Mouse (Mus musculus): Measurements from ENCODE around the gene Zfp91. TPM values are rescaled to one million over a fixed set of nuclear protein-coding genes. Genes with fewer than 3 reads are reported as not detected.

The Zfp91 gene
- 11.5 and 13.4 TPM in 2 replicates for polyA plus RNA-seq (2016; fragmentation: Nextera tagmentation; extraction: Ambion mirVana)

- no peaks in the 10 kb centered on the region for H3K9me3 ChIP-seq
- DNase-seq (ENCODE audit: low spot score) = peak; percentile 98
- no peaks in the 10 kb centered on the region for H3K36me3 ChIP-seq
- H3K4me1 ChIP-seq = 0 out of 2 replicates have a peak, but pooled peaks cover 4% of the 10 kb centered on the region
- peak within 1 kb of the TSS; percentile 94 for H3K4me3 ChIP-seq
- under 1% methylated on average over 67 of the region's 76 CpGs for WGBS
- no peaks in the 10 kb centered on the region for H3K27me3 ChIP-seq (ENCODE audit: insufficient read depth, poor library complexity, severe bottlenecking)
- peak within 1 kb of the TSS; percentile 99 for H3K27ac ChIP-seq
Observed at GRCm38 (mm10) chr19:12795511-12796327, at the start of gene Zfp91, which contains the start of gene Lpxn. Gene Zfp91, minus strand, starts transcription at chr19:12796126. Gene Lpxn, plus strand, starts transcription at chr19:12796193.

GRCm38 (mm10) chr19:12838507-12838906 is 42.6 kb upstream of the Zfp91 start:
- no peaks in the 10 kb centered on the region for H3K36me3 ChIP-seq
- no peaks in the 10 kb centered on the region for H3K27me3 ChIP-seq (ENCODE audit: insufficient read depth, poor library complexity, severe bottlenecking)
- no peaks in the 10 kb centered on the region for H3K4me1 ChIP-seq
- no peak overlapping the region for H3K27ac ChIP-seq
- H3K9me3 ChIP-seq = no peaks in the 10 kb centered on the region
- DNase-seq (ENCODE audit: low spot score) = no peak
- H3K4me3 ChIP-seq = no peak overlapping the region
- 86% methylated on average over 1 of the region's 1 CpGs for WGBS

GRCm38 (mm10) chr19:12833625-12834024 is 37.7 kb upstream of the Zfp91 start:
- no peak for DNase-seq (ENCODE audit: low spot score)
- H3K4me1 ChIP-seq = no peaks in the 10 kb centered on the region
- 77% methylated on average over 3 of the region's 3 CpGs for WGBS

GRCm38 (mm10) chr19:12831559-12831958 is 35.6 kb upstream of the Zfp91 start:
- H3K4me3 ChIP-seq = no peak overlapping the region
- H3K27me3 ChIP-seq (ENCODE audit: insufficient read depth, poor library complexity, severe bottlenecking) = no peaks in the 10 kb centered on the region
- no peak for DNase-seq (ENCODE audit: low spot score)
- H3K36me3 ChIP-seq = no peaks in the 10 kb centered on the region
- no peak overlapping the region for H3K27ac ChIP-seq
- H3K4me1 ChIP-seq = no peaks in the 10 kb centered on the region
- no peaks in the 10 kb centered on the region for H3K9me3 ChIP-seq
- 64% methylated on average over 1 of the region's 1 CpGs for WGBS

More at GRCm38 (mm10) chr19:12833625-12834024, 37.7 kb upstream of the Zfp91 start:
- H3K27me3 ChIP-seq (ENCODE audit: insufficient read depth, poor library complexity, severe bottlenecking) = no peaks in the 10 kb centered on the region
- no peak overlapping the region for H3K27ac ChIP-seq
- no peak overlapping the region for H3K4me3 ChIP-seq
- no peaks in the 10 kb centered on the region for H3K36me3 ChIP-seq
- H3K9me3 ChIP-seq = no peaks in the 10 kb centered on the region

- WGBS = 77% methylated on average over 2 of the region's 2 CpGs
- H3K9me3 ChIP-seq = no peaks in the 10 kb centered on the region
- no peak for DNase-seq (ENCODE audit: low spot score)
- no peaks in the 10 kb centered on the region for H3K36me3 ChIP-seq
- H3K4me1 ChIP-seq = no peaks in the 10 kb centered on the region
- no peaks in the 10 kb centered on the region for H3K27me3 ChIP-seq (ENCODE audit: insufficient read depth, poor library complexity, severe bottlenecking)
- no peak overlapping the region for H3K4me3 ChIP-seq
- no peak overlapping the region for H3K27ac ChIP-seq
Observed at GRCm38 (mm10) chr19:12830823-12831430, 35.0 kb upstream of the Zfp91 start.

- H3K4me3 ChIP-seq = no peak overlapping the region
- no peaks in the 10 kb centered on the region for H3K9me3 ChIP-seq
- H3K4me1 ChIP-seq = no peaks in the 10 kb centered on the region
- 63% methylated on average over 4 of the region's 4 CpGs for WGBS
- H3K27ac ChIP-seq = no peak overlapping the region
- no peaks in the 10 kb centered on the region for H3K27me3 ChIP-seq (ENCODE audit: insufficient read depth, poor library complexity, severe bottlenecking)
- no peak for DNase-seq (ENCODE audit: low spot score)
- no peaks in the 10 kb centered on the region for H3K36me3 ChIP-seq
Observed at GRCm38 (mm10) chr19:12824549-12824948, 28.6 kb upstream of the Zfp91 start.

GRCm38 (mm10) chr19:12820383-12820782 is 24.5 kb upstream of the Zfp91 start:
- WGBS = 42% methylated on average over 4 of the region's 4 CpGs
- no peaks in the 10 kb centered on the region for H3K27me3 ChIP-seq (ENCODE audit: insufficient read depth, poor library complexity, severe bottlenecking)
- no peak overlapping the region for H3K27ac ChIP-seq
- no peak overlapping the region for H3K4me3 ChIP-seq
- DNase-seq (ENCODE audit: low spot score) = no peak
- no peaks in the 10 kb centered on the region for H3K9me3 ChIP-seq
- H3K4me1 ChIP-seq = no peaks in the 10 kb centered on the region
- H3K36me3 ChIP-seq = no peaks in the 10 kb centered on the region

GRCm38 (mm10) chr19:12818507-12818906 is 22.6 kb upstream of the Zfp91 start:
- no peak overlapping the region for H3K27ac ChIP-seq
- H3K36me3 ChIP-seq = no peaks in the 10 kb centered on the region
- WGBS = 81% methylated on average over 1 of the region's 1 CpGs
- H3K4me1 ChIP-seq = no peaks in the 10 kb centered on the region
- DNase-seq (ENCODE audit: low spot score) = no peak
- H3K27me3 ChIP-seq (ENCODE audit: insufficient read depth, poor library complexity, severe bottlenecking) = no peaks in the 10 kb centered on the region
- no peaks in the 10 kb centered on the region for H3K9me3 ChIP-seq
- H3K4me3 ChIP-seq = no peak overlapping the region

- H3K27ac ChIP-seq = no peak overlapping the region
- no peak overlapping the region for H3K4me3 ChIP-seq
- 65% methylated on average over 1 of the region's 1 CpGs for WGBS
- no peaks in the 10 kb centered on the region for H3K9me3 ChIP-seq
- no peak for DNase-seq (ENCODE audit: low spot score)
- no peaks in the 10 kb centered on the region for H3K4me1 ChIP-seq
- no peaks in the 10 kb centered on the region for H3K27me3 ChIP-seq (ENCODE audit: insufficient read depth, poor library complexity, severe bottlenecking)
- H3K36me3 ChIP-seq = no peaks in the 10 kb centered on the region
Observed at GRCm38 (mm10) chr19:12813883-12814282, 18.0 kb upstream of the Zfp91 start.

- Histone ChIP-seq H3K27me3 (ENCODE audit: insufficient read depth, poor library complexity, severe bottlenecking) (no peaks in the 10 kb centered on the region), H3K27ac (no peak overlapping the region), H3K9me3 (no peaks in the 10 kb centered on the region), H3K4me1 (no peaks in the 10 kb centered on the region), H3K36me3 (no peaks in the 10 kb centered on the region), H3K4me3 (no peak overlapping the region)
- no peak for DNase-seq (ENCODE audit: low spot score)
- 55% methylated on average over 1 of the region's 1 CpGs for WGBS
Observed at GRCm38 (mm10) chr19:12812644-12813364, 16.9 kb upstream of the Zfp91 start.

GRCm38 (mm10) chr19:12806214-12806613 is 10.3 kb upstream of the Zfp91 start:
- no peak for DNase-seq (ENCODE audit: low spot score)
- Histone ChIP-seq H3K4me3 (no peak overlapping the region), H3K27ac (no peak overlapping the region), H3K4me1 (no peaks in the 10 kb centered on the region), H3K9me3 (no peaks in the 10 kb centered on the region), H3K27me3 (ENCODE audit: insufficient read depth, poor library complexity, severe bottlenecking) (no peaks in the 10 kb centered on the region), H3K36me3 (no peaks in the 10 kb centered on the region)
- 73% methylated on average over 2 of the region's 2 CpGs for WGBS

- Histone ChIP-seq H3K9me3 (no peaks in the 10 kb centered on the region), H3K27ac (no peak overlapping the region), H3K4me1 (no peaks in the 10 kb centered on the region), H3K4me3 (no peak overlapping the region), H3K36me3 (no peaks in the 10 kb centered on the region), H3K27me3 (ENCODE audit: insufficient read depth, poor library complexity, severe bottlenecking) (no peaks in the 10 kb centered on the region)
- 59% methylated on average over 3 of the region's 3 CpGs for WGBS
- no peak for DNase-seq (ENCODE audit: low spot score)
Observed at GRCm38 (mm10) chr19:12805730-12806129, 9.8 kb upstream of the Zfp91 start.

- Histone ChIP-seq H3K36me3 (no peaks in the 10 kb centered on the region), H3K27ac (no peak overlapping the region), H3K4me1 (no peaks in the 10 kb centered on the region), H3K4me3 (no peak overlapping the region), H3K27me3 (ENCODE audit: insufficient read depth, poor library complexity, severe bottlenecking) (no peaks in the 10 kb centered on the region), H3K9me3 (no peaks in the 10 kb centered on the region)
- WGBS = 79% methylated on average over 1 of the region's 1 CpGs
- no peak for DNase-seq (ENCODE audit: low spot score)
Observed at GRCm38 (mm10) chr19:12804237-12804636, 8.3 kb upstream of the Zfp91 start.
